Mouse (Mus musculus): ENCODE measurements at regions not wholly inside any gene's neighbourhood (a gene's known extent, or its start where the extent isn't known, plus 50 kb on each side); places are given as distances from the start of the nearest gene placed in this dataset.

DNA sequence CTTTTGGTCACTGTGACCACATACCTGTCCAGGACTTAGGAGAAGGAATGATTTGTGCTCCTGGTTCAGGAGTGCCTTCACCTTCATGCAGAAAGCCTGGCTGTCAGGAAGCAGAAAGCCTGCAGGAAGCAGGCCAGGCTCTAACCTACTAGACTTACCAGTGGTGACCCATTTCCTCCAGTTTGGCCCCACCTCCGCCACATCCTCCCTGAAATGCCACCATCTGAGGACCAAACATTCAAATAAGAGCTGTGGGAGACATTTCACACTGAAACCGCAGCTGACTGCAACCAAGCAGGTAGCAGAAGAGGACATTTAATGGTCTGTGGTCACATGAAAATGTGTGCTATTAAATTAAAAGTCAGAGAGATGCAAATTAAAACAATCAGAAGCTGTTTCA, 50.3 kb upstream of the Armc2 start:
- TF ChIP-seq CTCF (IDR thresholded peaks at IDR 0.05; ENCODE audit: extremely low read depth, insufficient read depth, low read length) (no peak), POLR2A (IDR thresholded peaks at IDR 0.05; ENCODE audit: extremely low read depth, insufficient read depth, low read length) (no peak)
